ENCODE assay signal across 8 mouse cellular contexts in the genomic region with DNA sequence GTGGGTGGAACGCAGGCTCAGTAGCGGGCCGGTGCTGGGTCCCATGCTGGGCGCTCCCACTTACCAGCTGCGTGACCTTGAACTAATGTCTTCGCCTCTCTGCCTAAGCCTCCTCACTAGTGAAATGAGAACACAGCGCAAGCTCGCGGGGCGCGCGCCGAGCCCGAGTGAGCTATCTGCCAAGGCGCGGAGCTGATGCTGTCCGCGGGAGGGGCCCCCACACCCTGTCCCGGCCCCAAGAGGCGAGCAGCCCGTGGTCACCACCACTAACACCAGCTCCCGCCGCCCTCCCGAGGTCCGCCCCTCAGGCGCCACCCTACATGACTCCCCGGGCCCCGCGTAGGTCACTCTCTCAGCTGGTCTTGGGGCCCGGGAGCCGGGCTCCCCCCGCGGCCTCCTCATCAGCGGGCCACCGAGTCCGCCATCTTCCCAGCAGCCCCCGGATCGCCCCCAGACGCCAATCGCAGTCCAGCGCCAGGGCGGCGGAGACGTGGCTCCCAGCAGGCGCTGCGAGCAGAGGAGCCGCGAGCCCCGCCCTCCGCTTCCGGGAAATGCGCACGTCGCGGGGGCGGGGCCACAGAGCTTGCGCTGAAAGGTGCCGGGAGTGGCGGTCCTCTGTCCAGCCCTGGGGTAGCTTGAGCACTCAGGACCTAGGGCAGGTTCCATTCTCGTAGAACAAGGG. TPM values are rescaled to one million over a fixed set of nuclear protein-coding genes. Genes with fewer than 3 reads are reported as not detected.
DNase-seq lines count a peak whose midpoint lies in the region; ATAC-seq lines count a peak whose summit lies in the region.

A gene (minus strand): TSS at position 542 of the 682 bp plus-strand sequence.

- H3K27me3 ChIP-seq in intestine, embryonic 14.5 days (replicated peaks; ENCODE audit: control insufficient read depth, insufficient read depth, low read length): no peaks in the 10 kb centered on the region

- peaks cover 19% of the 10 kb centered on the region for H3K4me1 ChIP-seq in intestine, embryonic 14.5 days (replicated peaks; ENCODE audit: control insufficient read depth, insufficient read depth, low read length)

- peak within 1 kb of the TSS; percentile 89 for H3K4me3 ChIP-seq in intestine, embryonic 14.5 days (ENCODE audit: low read depth, low read length)

- peak within 1 kb of the TSS; percentile 84 for H3K27ac ChIP-seq in intestine, embryonic 14.5 days (ENCODE audit: low read depth)

- WGBS in intestine, embryonic 14.5 days: under 1% methylated on average over 60 of the region's 60 CpGs

- DNase-seq in adrenal gland, adult 2 months: peak; percentile 95
- peak; percentile 99 for DNase-seq in embryo, embryonic 11 days
- peak; percentile 94 for DNase-seq in gastrocnemius, postnatal 25 days
- peak; percentile 91 for DNase-seq in intestine, embryonic 14.5 days (ENCODE audit: low spot score)
- peak; percentile 86 to 97 for DNase-seq in left cerebral cortex, postnatal 10 days (ENCODE audit: extremely low spot score in 1 of 2, low spot score in 2 of 2)
- peak; percentile 96 for DNase-seq in right cerebral cortex, postnatal 10 days (ENCODE audit: low spot score in 2 of 2)
- DNase-seq in urinary bladder, postnatal 14 days (ENCODE audit: low spot score): peak; percentile 93

- intact Hi-C loops in left cerebral cortex, postnatal 10 days (cut with DNase I): loop anchor here (2.0 kb wide), 1 partner anchor 20 kb away; no protein-coding TSS in a partner anchor

- peak within 1 kb of the TSS; percentile 91 for H3K4me2 ChIP-seq in intestine, embryonic 14.5 days (ENCODE audit: low read length)

- no peaks in the 10 kb centered on the region for H3K9me3 ChIP-seq in intestine, embryonic 14.5 days (ENCODE audit: control insufficient read depth, low read length)

- peak within 1 kb of the TSS; percentile 97 for H3K9ac ChIP-seq in intestine, embryonic 14.5 days (ENCODE audit: low read length)

- ATAC-seq in intestine, embryonic 14.5 days (replicated peaks; ENCODE audit: low FRiP score, low TSS enrichment, low read depth): peak; percentile 83
- peak; percentile 71 for ATAC-seq in megakaryocyte progenitor cell, adult 5-6 weeks (replicated peaks; ENCODE audit: poor library complexity)

- peaks cover 39% of the 10 kb centered on the region for H3K36me3 ChIP-seq in intestine, embryonic 14.5 days (ENCODE audit: control insufficient read depth, insufficient read depth, low read length)

RNA-seq across cellular contexts. Expression of the gene that starts here (rescaled TPM):
- 100 to 1,000 TPM in 1 of 2 experiments, 10 to 100 TPM in 1; 93.4 to 108 TPM for total RNA-seq in adrenal gland, adult 2 months (2021)
- 335 and 350 TPM in 2 replicates for polyA plus RNA-seq in adrenal gland, adult 2 months (2012; rRNA removed)
- 100 to 1,000 TPM; 169 to 176 TPM for total RNA-seq in gastrocnemius, postnatal 25 days (2021)
- polyA plus RNA-seq in intestine, embryonic 14.5 days (2014; fragmentation: Nextera tagmentation; extraction: Ambion mirVana): 105 and 107 TPM in 2 replicates
- 100 to 1,000 TPM in 1 of 2 experiments, 10 to 100 TPM in 1; 96.6 to 105 TPM for total RNA-seq in left cerebral cortex, postnatal 10 days (2021)
- total RNA-seq in megakaryocyte progenitor cell, adult 5-6 weeks (2015): 35.7 and 44.6 TPM in 2 replicates
- 17.4 and 25.7 TPM in 2 replicates for total RNA-seq in megakaryocyte progenitor cell, adult 5-6 weeks (2017)

Comparison
In these comparisons a context has a peak if more than half of its experiments do, and no peak if none do; other contexts are left out.
1. Peak in every context shown above with its lines: DNase-seq, ATAC-seq, H3K4me3 ChIP-seq and H3K27ac ChIP-seq.